Mouse (Mus musculus): Measurements from ENCODE around the gene Stx8. TPM values are rescaled to one million over a fixed set of nuclear protein-coding genes. Genes with fewer than 3 reads are reported as not detected.

Gene Stx8
- polyA plus RNA-seq, 1 experiment from 2014 or later = 58.2 TPM

GRCm38 (mm10) chr11:68176550-68176949, 210.6 kb downstream of the Stx8 start:
- Histone ChIP-seq H3K27ac (ENCODE audit: poor library complexity, severe bottlenecking) (no peak overlapping the region), H3K9me3 (replicated peaks) (no peaks in the 10 kb centered on the region), H3K27me3 (replicated peaks) (no peaks in the 10 kb centered on the region), H3K9ac (no peak overlapping the region), H3K4me1 (replicated peaks) (peaks cover 26% of the 10 kb centered on the region), H3K4me3 (no peak overlapping the region), H3K4me2 (no peak overlapping the region), H3K36me3 (no peaks in the 10 kb centered on the region)
- 58% methylated on average over 4 of the region's 4 CpGs for WGBS
- ATAC-seq (ENCODE audit: insufficient number of reproducible peaks, low FRiP score) = no peak

- no peak overlapping the region for H3K9ac ChIP-seq
- H3K9me3 ChIP-seq (replicated peaks) = no peaks in the 10 kb centered on the region
- H3K27me3 ChIP-seq (replicated peaks) = no peaks in the 10 kb centered on the region
- peaks cover 21% of the 10 kb centered on the region; the same call in 1 of the 2 replicates for H3K4me1 ChIP-seq (replicated peaks)
- H3K36me3 ChIP-seq = no peaks in the 10 kb centered on the region
- WGBS = 74% methylated on average over 7 of the region's 7 CpGs
- H3K4me3 ChIP-seq = no peak overlapping the region
- no peak overlapping the region for H3K27ac ChIP-seq (ENCODE audit: poor library complexity, severe bottlenecking)
- H3K4me2 ChIP-seq = no peak overlapping the region
- no peak for ATAC-seq (ENCODE audit: insufficient number of reproducible peaks, low FRiP score)
Observed at GRCm38 (mm10) chr11:68177415-68177814, 211.4 kb downstream of the Stx8 start.

- H3K27me3 ChIP-seq (replicated peaks) = no peaks in the 10 kb centered on the region
- H3K4me2 ChIP-seq = no peak overlapping the region
- H3K9ac ChIP-seq = no peak overlapping the region
- no peaks in the 10 kb centered on the region for H3K36me3 ChIP-seq
- 88% methylated on average over 3 of the region's 3 CpGs for WGBS
- no peak overlapping the region for H3K27ac ChIP-seq (ENCODE audit: poor library complexity, severe bottlenecking)
- H3K9me3 ChIP-seq (replicated peaks) = no peaks in the 10 kb centered on the region
- no peak for ATAC-seq (ENCODE audit: insufficient number of reproducible peaks, low FRiP score)
- no peak overlapping the region for H3K4me3 ChIP-seq
- peaks cover 15% of the 10 kb centered on the region for H3K4me1 ChIP-seq (replicated peaks)
Observed at GRCm38 (mm10) chr11:68185647-68186046, 219.7 kb downstream of the Stx8 start.

GRCm38 (mm10) chr11:68187242-68187641, 221.2 kb downstream of the Stx8 start:
- WGBS = 75% methylated on average over 8 of the region's 8 CpGs

GRCm38 (mm10) chr11:68188695-68189201, 222.8 kb downstream of the Stx8 start:
- no peaks in the 10 kb centered on the region for H3K36me3 ChIP-seq
- peaks cover 26% of the 10 kb centered on the region for H3K4me1 ChIP-seq (replicated peaks)
- H3K27me3 ChIP-seq (replicated peaks) = no peaks in the 10 kb centered on the region
- H3K4me3 ChIP-seq = no peak overlapping the region
- H3K9me3 ChIP-seq (replicated peaks) = no peaks in the 10 kb centered on the region
- ATAC-seq (ENCODE audit: insufficient number of reproducible peaks, low FRiP score) = no peak
- H3K9ac ChIP-seq = no peak overlapping the region
- 60% methylated on average over 12 of the region's 12 CpGs for WGBS
- H3K4me2 ChIP-seq = no peak overlapping the region
- H3K27ac ChIP-seq (ENCODE audit: poor library complexity, severe bottlenecking) = peak overlapping the region; percentile 74

More at GRCm38 (mm10) chr11:68187242-68187641, 221.2 kb downstream of the Stx8 start:
- Histone ChIP-seq H3K27me3 (replicated peaks) (no peaks in the 10 kb centered on the region), H3K4me2 (no peak overlapping the region), H3K9ac (no peak overlapping the region), H3K9me3 (replicated peaks) (no peaks in the 10 kb centered on the region), H3K27ac (ENCODE audit: poor library complexity, severe bottlenecking) (no peak overlapping the region), H3K4me1 (replicated peaks) (peaks cover 15% of the 10 kb centered on the region), H3K4me3 (no peak overlapping the region), H3K36me3 (no peaks in the 10 kb centered on the region)
- ATAC-seq (ENCODE audit: insufficient number of reproducible peaks, low FRiP score) = no peak

GRCm38 (mm10) chr11:68190849-68191248, 224.9 kb downstream of the Stx8 start:
- no peak overlapping the region for H3K9ac ChIP-seq
- peaks cover 41% of the 10 kb centered on the region for H3K4me1 ChIP-seq (replicated peaks)
- no peaks in the 10 kb centered on the region for H3K9me3 ChIP-seq (replicated peaks)
- H3K4me2 ChIP-seq = no peak overlapping the region
- H3K27ac ChIP-seq (ENCODE audit: poor library complexity, severe bottlenecking) = no peak overlapping the region
- no peaks in the 10 kb centered on the region for H3K27me3 ChIP-seq (replicated peaks)
- H3K4me3 ChIP-seq = no peak overlapping the region
- ATAC-seq (ENCODE audit: insufficient number of reproducible peaks, low FRiP score) = no peak
- no peaks in the 10 kb centered on the region for H3K36me3 ChIP-seq
- WGBS = 76% methylated on average over 5 of the region's 5 CpGs

GRCm38 (mm10) chr11:68195168-68195567, 229.2 kb downstream of the Stx8 start:
- no peak overlapping the region for H3K4me2 ChIP-seq
- no peak overlapping the region for H3K4me3 ChIP-seq
- no peaks in the 10 kb centered on the region for H3K9me3 ChIP-seq (replicated peaks)
- peaks cover 42% of the 10 kb centered on the region for H3K4me1 ChIP-seq (replicated peaks)
- ATAC-seq (ENCODE audit: insufficient number of reproducible peaks, low FRiP score) = no peak
- no peaks in the 10 kb centered on the region for H3K36me3 ChIP-seq
- no peaks in the 10 kb centered on the region; the same call in 1 of the 2 replicates for H3K27me3 ChIP-seq (replicated peaks)
- WGBS = 42% methylated on average over 6 of the region's 6 CpGs
- no peak overlapping the region for H3K9ac ChIP-seq
- no peak overlapping the region for H3K27ac ChIP-seq (ENCODE audit: poor library complexity, severe bottlenecking)

GRCm38 (mm10) chr11:68195693-68196176, 229.7 kb downstream of the Stx8 start:
- H3K4me1 ChIP-seq (replicated peaks) = peaks cover 42% of the 10 kb centered on the region
- 0 out of 2 replicates have a peak overlapping the region, but pooled peaks have one; percentile 6 for H3K9ac ChIP-seq
- H3K4me3 ChIP-seq = no peak overlapping the region
- no peak for ATAC-seq (ENCODE audit: insufficient number of reproducible peaks, low FRiP score)
- no peaks in the 10 kb centered on the region; the same call in 1 of the 2 replicates for H3K27me3 ChIP-seq (replicated peaks)
- no peaks in the 10 kb centered on the region for H3K36me3 ChIP-seq
- H3K27ac ChIP-seq (ENCODE audit: poor library complexity, severe bottlenecking) = no peak overlapping the region
- 42% methylated on average over 10 of the region's 10 CpGs for WGBS
- peak overlapping the region; percentile 22 for H3K4me2 ChIP-seq
- no peaks in the 10 kb centered on the region for H3K9me3 ChIP-seq (replicated peaks)

GRCm38 (mm10) chr11:68196566-68196965, 230.6 kb downstream of the Stx8 start:
- H3K9me3 ChIP-seq (replicated peaks) = no peaks in the 10 kb centered on the region
- no peaks in the 10 kb centered on the region; the same call in 1 of the 2 replicates for H3K27me3 ChIP-seq (replicated peaks)
- no peak overlapping the region for H3K27ac ChIP-seq (ENCODE audit: poor library complexity, severe bottlenecking)
- H3K4me1 ChIP-seq (replicated peaks) = peaks cover 42% of the 10 kb centered on the region
- no peaks in the 10 kb centered on the region for H3K36me3 ChIP-seq
- H3K9ac ChIP-seq = no peak overlapping the region
- no peak overlapping the region for H3K4me3 ChIP-seq
- 66% methylated on average over 6 of the region's 6 CpGs for WGBS
- no peak overlapping the region for H3K4me2 ChIP-seq
- no peak for ATAC-seq (ENCODE audit: insufficient number of reproducible peaks, low FRiP score)

- H3K4me2 ChIP-seq = no peak overlapping the region
- H3K4me3 ChIP-seq = no peak overlapping the region
- no peaks in the 10 kb centered on the region; the same call in 1 of the 2 replicates for H3K27me3 ChIP-seq (replicated peaks)
- H3K9ac ChIP-seq = no peak overlapping the region
- peaks cover 46% of the 10 kb centered on the region for H3K4me1 ChIP-seq (replicated peaks)
- ATAC-seq (ENCODE audit: insufficient number of reproducible peaks, low FRiP score) = no peak
- 86% methylated on average over 11 of the region's 11 CpGs for WGBS
- no peaks in the 10 kb centered on the region for H3K36me3 ChIP-seq
- H3K9me3 ChIP-seq (replicated peaks) = no peaks in the 10 kb centered on the region
- no peak overlapping the region for H3K27ac ChIP-seq (ENCODE audit: poor library complexity, severe bottlenecking)
Observed at GRCm38 (mm10) chr11:68197471-68197870, 231.5 kb downstream of the Stx8 start.

- WGBS = 75% methylated on average over 10 of the region's 10 CpGs
- no peak overlapping the region for H3K4me2 ChIP-seq
- no peak overlapping the region for H3K9ac ChIP-seq
- H3K9me3 ChIP-seq (replicated peaks) = no peaks in the 10 kb centered on the region
- H3K36me3 ChIP-seq = no peaks in the 10 kb centered on the region
- no peak for ATAC-seq (ENCODE audit: insufficient number of reproducible peaks, low FRiP score)
- H3K27ac ChIP-seq (ENCODE audit: poor library complexity, severe bottlenecking) = no peak overlapping the region
- H3K27me3 ChIP-seq (replicated peaks) = no peaks in the 10 kb centered on the region; the same call in 1 of the 2 replicates
- no peak overlapping the region for H3K4me3 ChIP-seq
- peaks cover 40% of the 10 kb centered on the region for H3K4me1 ChIP-seq (replicated peaks)
Observed at GRCm38 (mm10) chr11:68198696-68199095, 232.7 kb downstream of the Stx8 start.

- Histone ChIP-seq H3K27ac (ENCODE audit: poor library complexity, severe bottlenecking) (no peak overlapping the region), H3K4me2 (no peak overlapping the region), H3K36me3 (no peaks in the 10 kb centered on the region), H3K27me3 (replicated peaks) (no peaks in the 10 kb centered on the region; the same call in 1 of the 2 replicates), H3K4me1 (replicated peaks) (peaks cover 40% of the 10 kb centered on the region), H3K4me3 (no peak overlapping the region), H3K9ac (no peak overlapping the region), H3K9me3 (replicated peaks) (no peaks in the 10 kb centered on the region)
- WGBS = 65% methylated on average over 8 of the region's 8 CpGs
- no peak for ATAC-seq (ENCODE audit: insufficient number of reproducible peaks, low FRiP score)
Observed at GRCm38 (mm10) chr11:68199103-68199502, 233.1 kb downstream of the Stx8 start.
